Mouse (Mus musculus) heart, postnatal 0 days (tissue): ENCODE measurements around the gene Pxk.

ENCODE experiments used
- CTCF ChIP-seq: IDR thresholded peaks from 2 replicates; pipeline ENCODE4 v1.5.1; 2016; ENCODE audit warnings: antibody characterized with exemption, control low read depth, low read depth
- EP300 ChIP-seq: IDR thresholded peaks from 2 replicates; pipeline ENCODE4 v1.6.1; 2016; ENCODE audit warnings: antibody characterized with exemption, low read depth

DNA sequence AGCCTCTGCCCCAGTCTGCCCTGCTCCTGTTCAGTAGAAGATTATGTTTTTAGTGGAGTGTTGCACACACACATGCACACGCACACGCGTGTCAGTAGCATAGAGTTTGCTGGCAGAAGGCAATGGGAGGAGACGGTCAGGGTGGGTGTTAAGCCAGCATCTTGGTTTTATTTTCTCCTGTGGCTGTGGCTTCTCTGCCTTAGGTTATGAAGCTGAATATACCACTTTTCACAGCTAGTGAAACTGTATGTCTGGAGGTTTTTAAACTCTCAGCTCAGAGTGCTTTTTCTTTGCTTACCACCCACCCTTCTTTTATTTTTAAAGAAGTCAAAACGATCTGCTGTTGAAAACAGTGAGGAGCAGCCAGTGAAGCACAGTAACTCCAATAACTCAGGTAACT lies 53.7 kb downstream of the Pxk start:
- TF ChIP-seq CTCF (no peak), EP300 (no peak)
